Mouse (Mus musculus) granulocyte monocyte progenitor cell, adult 5-6 weeks (primary cell): Measurements from ENCODE around the gene Efnb2. TPM values are rescaled to one million over a fixed set of nuclear protein-coding genes. Genes with fewer than 3 reads are reported as not detected.

ENCODE experiments used
- ATAC-seq: replicated peaks from 2 replicates; pipeline ENCODE4 v1.8.0; 2016; ENCODE audit warnings: mild to moderate bottlenecking, moderate TSS enrichment, inconsistent platforms; ENCODE audit not compliant: poor library complexity, severe bottlenecking
- total RNA-seq, 2 experiments: library from RNA; stranded (forward) in 1 of 2; stranded (reverse) in 1 of 2; fragments of 200-712, 200-1000 nt in 1 of 2; fragments of >200 nt in 1 of 2; fragmentation: Nextera tagmentation in 1 of 2; gene quantifications; 2 replicates each; pipeline ENCODE4 v1.2.3; 2014 to 2017

The Efnb2 gene
- total RNA-seq (2014; fragmentation: Nextera tagmentation), result not detected in 2 replicates
- total RNA-seq (2017), result 0.39 and 4.6 TPM in 2 replicates

DNA sequence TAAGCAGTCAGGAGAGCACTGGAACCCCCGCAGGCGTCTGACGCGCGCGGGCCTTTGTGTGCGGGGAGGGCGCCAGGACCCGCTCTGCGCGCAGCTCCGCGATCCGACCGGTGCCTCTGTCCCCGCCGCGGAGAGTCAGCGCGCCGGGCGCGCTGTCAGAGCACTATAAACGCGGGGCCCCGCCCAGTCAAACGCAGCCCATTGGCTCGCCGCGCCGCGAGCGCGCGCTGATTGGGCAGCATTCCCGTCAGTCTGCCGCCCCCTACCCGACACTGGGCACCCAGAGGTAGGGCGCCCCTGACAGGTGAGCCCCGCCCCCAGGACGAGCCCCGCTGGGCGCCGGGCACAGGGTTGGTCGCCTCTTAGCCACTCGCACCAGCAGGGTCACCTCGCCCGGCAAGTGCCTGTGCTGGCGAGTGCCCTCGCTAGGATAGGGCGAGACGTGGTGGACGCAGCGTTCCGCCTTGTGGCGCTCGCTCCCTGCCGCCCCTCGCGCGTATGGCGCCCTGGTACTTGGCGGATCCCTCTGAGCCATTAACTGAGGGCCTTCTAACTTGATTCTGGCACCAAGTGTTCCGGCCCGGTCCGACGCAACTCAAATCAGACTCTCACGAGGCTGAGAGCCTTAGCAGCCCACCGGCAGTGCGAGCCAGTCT, at the start of gene Efnb2:
TSS of gene Efnb2 (minus strand) at position 140 of the 656 bp plus-strand sequence.
- ATAC-seq, result peak; percentile 80

DNA sequence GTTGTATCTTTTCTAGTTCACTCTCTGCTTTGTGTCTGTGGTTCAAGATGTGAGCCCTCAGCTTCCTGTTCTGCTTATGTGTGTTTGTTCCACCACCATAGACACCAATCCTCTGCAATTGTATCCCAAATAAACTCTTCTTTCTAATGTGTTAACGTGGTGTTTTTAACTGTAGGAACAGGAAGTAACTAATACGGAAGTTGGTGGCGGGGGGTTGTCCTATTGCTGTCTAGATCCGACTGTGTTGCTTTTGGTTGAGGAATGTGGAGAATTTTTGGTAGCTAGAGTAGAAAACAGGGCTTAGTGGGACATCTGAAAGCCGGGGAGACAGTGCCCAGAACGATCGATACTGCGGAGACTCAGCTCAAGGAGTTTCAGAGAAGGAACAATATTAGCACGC, 43.8 kb upstream of the Efnb2 start:
- ATAC-seq, result peak; percentile 65

DNA sequence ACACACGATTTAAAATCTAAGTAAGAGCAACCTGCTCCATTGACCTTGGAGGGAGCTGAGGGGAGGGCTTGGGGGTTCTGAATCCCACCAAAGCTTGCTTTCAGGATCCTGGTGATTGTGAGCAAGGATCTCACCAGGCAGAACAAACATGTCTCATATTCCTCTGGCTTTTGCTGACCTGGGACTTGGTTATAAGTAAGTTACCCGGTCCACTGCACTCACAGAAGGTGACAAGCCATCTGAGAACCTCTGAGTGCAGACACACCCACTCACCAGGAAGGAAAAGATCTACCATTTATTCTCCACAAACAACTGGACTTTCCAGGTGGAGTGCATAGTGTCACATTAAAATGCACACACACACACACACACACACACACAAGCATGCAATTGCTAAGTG, 42.6 kb upstream of the Efnb2 start:
- ATAC-seq, result no peak

DNA sequence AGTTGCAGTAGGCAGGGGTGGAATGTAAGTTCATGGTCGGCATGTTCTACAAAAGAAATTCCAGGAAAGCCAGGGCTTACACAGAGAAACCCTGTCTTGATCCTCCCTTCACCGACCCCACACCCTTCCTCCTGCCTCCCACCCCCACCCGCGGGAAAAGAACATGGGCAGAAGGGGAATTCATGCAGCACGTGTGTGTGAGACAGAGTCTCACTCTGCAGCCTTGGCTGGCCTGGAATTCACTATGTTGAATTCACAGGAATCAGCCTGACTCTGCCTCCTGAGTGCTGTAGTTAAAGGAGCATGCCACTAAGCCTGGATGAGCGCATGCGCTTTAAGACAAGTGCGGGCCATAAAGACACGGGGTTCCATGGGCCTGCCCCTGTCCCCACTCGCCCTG, 39.8 kb upstream of the Efnb2 start:
- no peak for ATAC-seq

DNA sequence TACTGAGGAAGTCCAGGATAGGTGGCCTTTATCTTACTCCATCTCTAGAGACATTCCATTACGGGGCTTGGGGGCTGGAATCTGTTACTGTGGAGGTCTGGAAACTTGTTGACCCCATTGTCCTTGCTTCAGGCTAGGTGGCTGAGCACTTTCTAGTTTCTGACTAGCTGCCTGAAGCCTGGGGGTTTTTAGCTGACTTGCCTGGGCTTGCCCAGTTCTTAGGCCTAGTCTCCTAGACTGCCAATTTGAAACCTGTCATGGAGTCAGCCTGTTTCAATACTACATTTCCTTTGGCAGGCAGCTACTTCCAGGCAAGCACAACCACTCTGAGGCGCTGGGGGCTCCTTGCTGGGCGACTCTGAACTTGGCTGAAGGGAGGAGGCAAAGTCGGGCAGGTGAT, 39.2 kb upstream of the Efnb2 start:
- ATAC-seq, result no peak

DNA sequence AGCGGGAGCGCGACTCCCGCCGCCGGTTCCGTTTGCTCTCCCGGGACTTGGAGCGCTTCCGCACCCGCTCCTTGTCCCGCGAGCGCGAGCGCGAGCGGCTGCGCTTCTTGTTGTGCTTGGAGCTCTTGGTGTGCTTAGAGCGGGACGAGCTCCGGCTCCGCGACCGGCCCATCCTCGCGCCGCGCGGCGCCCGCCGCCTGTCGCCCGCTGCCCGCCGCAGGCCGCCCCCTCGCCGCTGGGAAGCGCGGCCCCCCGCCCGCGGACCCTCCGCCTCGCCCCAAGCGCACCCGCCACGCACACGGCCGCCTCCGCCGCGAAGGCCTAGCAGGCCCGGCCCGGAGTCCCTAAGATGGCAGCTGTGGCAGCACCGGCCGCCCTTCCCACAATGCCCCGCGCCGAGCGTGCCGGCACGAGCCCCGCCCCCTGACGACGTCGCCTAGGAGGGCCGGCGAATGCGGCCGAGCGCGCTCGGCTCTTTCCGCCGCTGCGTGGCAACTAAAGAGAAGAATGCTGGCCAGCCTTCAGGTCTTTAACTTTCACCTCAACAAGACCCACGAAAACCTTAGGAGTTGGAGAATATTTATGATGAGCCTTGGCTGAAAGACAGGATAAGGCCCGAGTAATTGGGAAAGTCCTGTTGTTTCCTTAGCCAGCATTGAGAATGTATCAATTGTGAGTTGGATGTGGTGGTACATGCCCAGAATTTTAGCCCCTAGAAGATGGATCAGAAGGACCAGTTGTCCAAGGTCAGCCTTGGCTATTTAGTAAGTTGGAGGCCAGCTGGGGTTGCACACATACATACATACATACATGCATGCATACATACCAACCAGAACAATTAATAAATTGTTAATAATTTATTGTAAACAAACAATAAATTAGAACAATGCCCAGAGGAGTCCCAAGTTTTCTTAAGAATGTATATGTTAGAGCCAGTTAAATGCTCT, 29.4 kb upstream of the Efnb2 start, which contains the start of gene Arglu1:
TSS of gene Arglu1 (minus strand) at position 376 of the 947 bp plus-strand sequence.
- ATAC-seq, result peak; percentile 87

DNA sequence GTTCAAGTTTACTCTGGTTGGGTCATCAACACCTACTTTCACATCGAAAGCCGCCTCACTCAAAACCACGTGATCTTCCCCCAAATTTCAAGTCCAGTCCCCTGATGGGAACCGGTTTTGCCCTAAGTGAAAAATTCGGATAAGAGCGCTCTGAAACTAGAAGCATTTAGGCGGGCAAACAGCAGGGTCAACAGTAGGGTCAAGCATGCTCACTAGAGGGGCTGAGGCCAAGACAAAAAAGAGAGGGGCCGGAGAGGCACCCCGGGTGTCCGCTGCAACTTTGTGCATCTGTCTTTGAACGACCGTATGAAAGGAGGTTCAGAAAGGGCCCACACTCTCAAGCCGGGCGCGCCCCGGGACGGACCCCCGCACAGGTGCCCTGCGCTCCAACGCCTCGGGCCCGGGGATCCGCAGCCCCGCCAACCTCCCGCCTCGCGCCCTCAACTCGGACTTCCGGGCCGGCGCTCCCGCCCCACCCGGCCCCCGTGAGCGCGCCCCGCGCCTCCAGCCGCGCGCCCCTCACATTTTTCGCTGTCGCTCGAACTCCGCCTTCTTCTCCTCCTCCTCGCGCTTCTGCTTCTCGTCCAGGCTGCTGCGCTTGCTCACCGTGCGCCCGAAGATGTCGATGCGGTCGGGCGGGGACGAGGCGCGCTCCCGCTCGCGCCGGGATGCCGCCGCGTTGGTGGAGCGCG, 28.6 kb upstream of the Efnb2 start:
- peak; percentile 61 for ATAC-seq

DNA sequence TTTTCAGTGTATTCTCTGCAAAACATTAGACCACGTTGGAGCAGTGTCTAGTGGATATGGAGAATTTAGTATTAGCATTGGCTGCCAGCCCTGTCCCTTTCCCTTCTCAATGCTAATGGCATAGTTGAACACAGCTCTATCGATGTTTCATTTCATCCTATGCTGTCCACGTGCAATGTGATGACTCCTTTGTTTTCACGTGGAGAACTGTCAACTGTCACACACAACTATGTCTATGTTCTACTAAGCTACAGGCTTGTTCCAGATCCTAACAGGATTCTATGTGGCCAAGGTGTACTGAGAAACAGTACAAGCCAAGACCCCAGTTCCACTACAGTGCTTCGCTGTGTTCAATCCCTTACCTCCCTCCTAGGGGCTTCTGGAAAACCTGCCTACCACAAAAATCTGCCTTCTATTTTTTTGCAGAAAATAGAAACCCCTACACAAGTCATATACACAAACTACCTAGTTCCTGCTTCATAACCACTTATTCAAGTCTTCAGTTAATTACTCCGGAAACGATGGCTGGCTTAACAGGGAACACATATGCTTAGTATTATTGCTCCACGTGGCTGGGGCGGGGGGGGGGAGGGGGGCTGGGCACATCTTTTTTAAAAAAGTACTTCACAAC, 27.9 kb upstream of the Efnb2 start:
- peak; percentile 38 for ATAC-seq

DNA sequence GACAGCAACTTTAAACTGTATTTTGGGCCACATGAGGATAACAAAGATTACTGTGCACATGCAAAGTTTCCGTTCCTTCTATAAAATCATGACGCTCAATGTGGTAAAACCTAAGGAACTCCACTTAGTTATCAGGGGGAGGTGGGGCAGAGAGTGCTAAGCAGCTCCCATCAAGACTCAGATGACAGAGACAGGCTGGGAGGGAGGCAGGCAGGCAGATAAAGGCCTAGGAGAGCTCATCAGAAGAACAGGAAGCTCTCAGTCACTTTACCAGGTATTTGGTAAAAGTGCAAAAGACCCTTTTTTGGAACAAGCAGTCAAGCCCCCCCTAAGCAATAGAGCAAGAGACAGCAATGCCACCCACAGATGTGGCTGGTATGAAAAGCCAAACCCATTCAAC, 24.5 kb upstream of the Efnb2 start:
- no peak for ATAC-seq

DNA sequence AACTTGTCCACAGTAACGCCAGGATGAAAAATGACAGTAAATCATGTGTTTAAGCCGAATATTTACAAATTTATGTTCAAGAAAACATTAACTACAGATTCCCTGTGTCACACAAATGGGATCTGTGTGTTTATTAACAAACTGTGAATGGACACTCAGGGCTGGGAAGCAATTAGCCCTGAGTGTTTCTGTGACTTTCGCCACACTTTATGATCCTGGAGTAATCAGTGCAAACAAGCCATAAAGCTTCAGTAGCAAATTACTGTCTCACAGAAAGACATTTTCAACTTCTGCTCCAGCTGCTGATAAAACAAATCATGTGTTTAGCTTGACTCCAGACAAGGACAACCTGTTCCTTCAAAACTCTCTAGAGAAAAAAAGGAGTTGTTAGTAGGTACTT, 21.7 kb upstream of the Efnb2 start:
- ATAC-seq, result no peak

DNA sequence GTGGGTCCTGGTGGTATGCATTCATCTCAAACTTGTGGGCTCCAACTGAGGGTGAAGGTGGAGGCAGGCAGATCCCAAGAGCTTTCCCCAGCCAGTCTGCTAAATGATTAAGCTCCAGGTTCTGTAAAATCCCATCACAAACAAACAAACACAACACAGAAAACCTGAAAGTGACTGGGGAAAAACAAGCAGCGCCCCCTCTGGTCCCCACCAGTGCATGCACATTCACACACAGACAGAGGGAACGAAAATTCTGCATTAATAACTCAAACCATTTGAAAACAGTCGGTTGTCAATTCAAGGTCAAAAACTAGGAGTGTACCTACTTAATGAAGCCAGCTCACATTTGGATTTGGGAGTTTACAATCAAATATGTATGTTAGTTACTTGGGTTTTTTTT, 17.2 kb upstream of the Efnb2 start:
- no peak for ATAC-seq

DNA sequence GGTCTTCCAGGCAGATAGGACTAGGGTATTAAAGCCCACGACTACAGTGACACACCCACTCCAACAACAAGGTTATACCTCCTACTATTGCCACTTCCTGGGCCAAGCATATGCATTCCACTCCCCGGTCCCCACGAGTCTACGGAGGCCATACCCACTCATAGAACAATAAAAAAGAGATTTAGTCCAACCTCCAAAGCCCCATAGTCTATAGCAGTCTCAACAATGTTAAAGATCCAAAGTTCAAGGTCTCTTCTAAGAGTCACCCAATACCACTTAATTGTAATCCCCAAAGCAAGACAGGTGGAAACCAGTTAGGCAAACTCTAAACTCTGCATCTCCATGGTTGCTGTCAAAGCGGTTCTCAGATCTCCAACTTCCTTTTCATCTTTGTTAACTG, 13.8 kb upstream of the Efnb2 start:
- ATAC-seq, result no peak

DNA sequence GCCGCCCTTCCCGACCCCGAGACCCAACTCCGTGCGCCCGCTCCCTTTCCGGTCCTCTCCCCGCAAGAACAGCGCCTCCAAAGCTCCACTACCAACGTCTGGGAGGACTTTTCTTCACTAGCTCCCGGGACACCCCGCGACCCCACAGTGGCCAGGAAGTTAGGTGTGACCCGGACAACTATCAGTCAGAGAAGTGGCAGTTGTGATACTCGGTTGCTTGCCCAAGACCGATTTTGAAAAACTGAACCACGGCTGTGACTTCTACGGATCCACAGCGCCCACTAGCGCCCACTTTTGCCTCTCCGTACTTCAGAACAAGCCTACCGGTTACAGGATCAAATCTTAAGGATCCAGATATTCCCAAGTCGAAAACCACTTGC, 707 bp upstream of the Efnb2 start:
- ATAC-seq, result peak; percentile 57

DNA sequence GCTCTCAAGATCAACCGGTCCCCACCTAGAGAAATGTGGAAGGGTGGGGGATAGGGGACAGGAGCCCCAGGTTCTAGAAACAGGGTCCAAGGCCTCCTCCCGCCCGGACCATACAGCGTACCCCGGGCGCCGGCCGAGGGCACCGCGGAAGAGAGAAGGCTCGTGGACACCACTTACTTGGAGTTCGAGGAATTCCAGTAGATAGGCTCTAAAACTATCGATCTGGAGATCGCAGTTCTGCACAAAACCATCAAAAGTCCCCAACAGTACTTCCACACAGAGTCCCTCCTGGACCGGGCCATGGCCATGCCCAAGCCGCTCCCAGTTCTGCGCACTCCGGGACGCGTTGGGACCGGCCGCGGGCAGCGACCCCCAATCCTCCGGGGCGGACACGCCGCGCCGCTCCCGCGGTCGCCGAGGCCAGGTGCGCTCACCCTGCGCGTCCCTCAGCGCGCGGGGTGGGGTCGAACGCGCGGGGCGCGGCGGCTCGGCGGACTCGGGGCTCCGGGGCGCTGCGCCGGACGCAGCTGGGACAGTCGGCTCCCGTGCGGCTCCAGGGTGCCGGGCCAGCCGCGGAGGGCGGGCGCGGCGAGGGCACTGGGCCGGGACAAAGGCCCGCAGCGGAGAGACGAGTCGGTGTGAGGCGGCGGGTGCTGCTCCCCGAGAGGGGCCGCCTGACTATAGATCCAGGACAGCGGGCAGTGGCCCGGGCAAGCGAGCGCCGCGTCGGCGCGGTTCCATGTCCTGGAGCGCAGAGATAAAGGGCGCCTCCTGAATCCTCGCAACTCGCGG, 539 bp downstream of the Efnb2 start:
- no peak for ATAC-seq

DNA sequence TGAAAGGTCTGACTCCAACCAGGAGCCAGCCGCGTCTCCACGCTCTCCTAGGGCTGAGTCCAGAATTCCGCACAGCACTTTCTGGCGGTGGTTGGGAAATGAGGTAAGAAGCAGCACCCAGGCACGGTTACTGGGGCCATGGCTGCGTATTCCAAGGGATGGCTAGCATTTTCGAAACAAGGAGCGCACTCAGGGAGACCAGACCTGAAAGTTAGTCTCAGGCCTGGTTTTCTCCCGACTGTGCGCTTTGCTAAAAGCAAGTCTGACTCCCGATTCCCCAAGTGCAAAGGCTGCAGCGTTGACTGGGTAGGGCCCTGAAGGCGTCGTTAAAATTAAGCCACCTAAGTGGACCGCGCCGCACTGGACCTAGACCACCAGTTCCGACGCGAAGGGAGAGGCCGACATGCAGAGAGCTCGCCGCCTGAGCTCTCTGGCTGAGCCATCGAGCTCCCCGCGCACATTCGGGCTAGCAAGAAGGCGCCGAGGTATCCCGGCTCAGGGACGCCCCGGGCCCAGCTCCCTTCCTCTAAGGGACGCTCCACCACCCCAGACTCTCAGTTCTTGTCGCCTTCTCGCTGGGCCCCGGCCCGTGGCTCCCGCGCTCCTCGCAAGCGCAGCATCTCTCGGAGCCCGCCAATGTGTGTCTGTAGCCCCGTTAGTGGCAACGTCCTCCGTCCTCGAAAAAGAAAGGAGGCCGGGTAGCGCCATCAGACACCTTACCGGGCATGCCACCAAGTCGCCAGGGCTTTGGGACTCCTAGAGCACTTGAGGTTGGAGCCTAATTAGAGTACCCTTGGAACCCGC, 1.3 kb downstream of the Efnb2 start:
- no peak for ATAC-seq

DNA sequence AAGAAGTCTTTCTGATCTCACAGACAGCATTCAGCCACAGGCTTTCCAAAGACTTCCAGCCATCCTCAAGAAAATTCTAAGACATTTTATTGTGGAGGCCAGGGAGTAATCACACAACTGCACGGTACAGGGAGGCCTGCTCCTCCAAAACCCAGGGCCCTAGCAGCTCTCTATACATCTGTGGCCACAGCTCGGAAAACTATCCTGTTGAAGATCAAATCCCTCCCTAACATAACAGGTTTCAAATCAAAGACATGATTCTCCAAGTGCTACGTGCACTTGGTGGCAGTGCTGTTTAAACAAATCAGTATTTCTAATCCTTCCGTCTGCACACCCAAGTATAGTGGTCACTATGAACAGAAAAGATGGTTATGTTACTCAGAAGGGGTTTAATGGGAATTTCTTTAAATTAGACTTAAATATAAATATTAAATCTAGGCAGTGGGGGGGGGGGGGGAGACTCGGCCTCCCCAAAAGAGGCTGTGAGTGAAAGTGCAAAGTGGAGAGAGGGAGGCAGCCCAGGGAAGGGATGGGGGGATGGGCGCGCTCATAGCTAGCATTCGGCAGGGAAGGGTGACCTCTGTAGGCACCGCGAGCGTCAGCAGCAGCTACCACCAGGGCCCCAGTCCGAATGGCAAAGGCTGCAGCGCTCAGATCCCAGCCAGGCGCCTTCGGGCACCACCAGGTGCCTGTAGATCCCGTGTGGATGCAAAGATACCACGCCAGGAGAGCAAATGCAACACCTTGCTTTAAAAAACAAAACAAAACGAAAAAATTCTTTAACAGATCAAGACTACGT, 2.4 kb downstream of the Efnb2 start:
- peak; percentile 38 for ATAC-seq

DNA sequence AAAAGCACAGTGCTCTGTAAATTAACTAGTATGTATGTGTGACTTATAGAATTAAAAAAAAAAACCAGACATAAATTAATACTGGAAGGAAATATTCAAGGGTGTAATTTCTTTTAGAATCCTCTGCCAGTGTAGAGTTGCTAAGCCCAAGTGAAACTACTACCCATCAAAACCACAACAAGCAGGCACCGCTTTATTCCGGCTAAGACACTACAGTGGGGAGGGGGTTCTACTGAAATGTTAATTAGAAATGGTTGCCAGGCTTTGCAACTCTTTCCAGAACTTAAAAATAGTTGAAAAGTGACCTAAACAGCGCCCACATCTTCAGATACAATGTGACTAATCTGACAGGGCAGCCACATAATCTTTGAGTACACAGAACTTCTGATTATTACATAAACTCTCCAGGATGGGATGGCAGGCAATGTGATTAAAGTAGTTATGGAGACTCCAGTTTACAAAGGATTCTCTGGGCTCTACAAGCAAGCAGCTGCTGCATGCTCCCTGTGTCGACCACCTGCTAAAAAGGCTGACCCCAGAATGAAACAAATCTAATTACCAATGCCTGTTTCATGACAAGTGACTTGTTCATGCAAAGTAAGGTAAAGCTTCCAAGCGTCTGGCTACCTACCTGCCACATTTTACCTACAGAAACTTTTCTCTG, 3.2 kb downstream of the Efnb2 start:
- ATAC-seq, result no peak
